Mouse (Mus musculus): ENCODE measurements around the gene Smarcc1.
"Not testable (repeated sequence)": the region's sequence is repeated elsewhere in the genome, so short reads cannot be mapped to it uniquely, and the experiment has no call there.

The Smarcc1 gene

GRCm38 (mm10) chr9:110132201-110132605 lies 14.7 kb downstream of the Smarcc1 start:
- DNase-seq = peak; percentile 21 to 75

- no peak for DNase-seq
These were observed 15.4 kb downstream of the Smarcc1 start for GRCm38 (mm10) chr9:110132921-110133320.

- DNase-seq = peak in 1 of 2 experiments; percentile 15
These were observed 16.7 kb downstream of the Smarcc1 start for GRCm38 (mm10) chr9:110134176-110134575.

GRCm38 (mm10) chr9:110139119-110139518 lies 21.6 kb downstream of the Smarcc1 start:
- no peak for DNase-seq

GRCm38 (mm10) chr9:110142097-110142496 lies 24.6 kb downstream of the Smarcc1 start:
- DNase-seq = no peak

GRCm38 (mm10) chr9:110148598-110148997 lies 31.1 kb downstream of the Smarcc1 start:
- DNase-seq = no peak

GRCm38 (mm10) chr9:110159036-110159435 lies 41.5 kb downstream of the Smarcc1 start:
- peak in 1 of 2 experiments; percentile 11 for DNase-seq

- DNase-seq = not testable (repeated sequence)
These were observed 43.0 kb downstream of the Smarcc1 start for GRCm38 (mm10) chr9:110160486-110160885.

GRCm38 (mm10) chr9:110162441-110162840 lies 44.9 kb downstream of the Smarcc1 start:
- no peak for DNase-seq

- DNase-seq = no peak
These were observed 45.6 kb downstream of the Smarcc1 start for GRCm38 (mm10) chr9:110163071-110163470.

- DNase-seq = no peak
These were observed 53.4 kb downstream of the Smarcc1 start for GRCm38 (mm10) chr9:110170858-110171257.

- DNase-seq = no peak
These were observed 82.4 kb downstream of the Smarcc1 start for GRCm38 (mm10) chr9:110199870-110200269.

- DNase-seq = no peak
These were observed 88.3 kb downstream of the Smarcc1 start for GRCm38 (mm10) chr9:110205526-110206404.

- DNase-seq = no peak
These were observed 88.9 kb downstream of the Smarcc1 start for GRCm38 (mm10) chr9:110206437-110206836.

GRCm38 (mm10) chr9:110208265-110208664 lies 90.8 kb downstream of the Smarcc1 start:
- DNase-seq = no peak

- DNase-seq = no peak
These were observed 91.5 kb downstream of the Smarcc1 start for GRCm38 (mm10) chr9:110208967-110209366.

GRCm38 (mm10) chr9:110224273-110224672 lies 106.8 kb downstream of the Smarcc1 start:
- DNase-seq = no peak

GRCm38 (mm10) chr9:110226191-110226590 lies 108.7 kb downstream of the Smarcc1 start:
- DNase-seq = no peak

- DNase-seq = no peak
These were observed 111.2 kb downstream of the Smarcc1 start for GRCm38 (mm10) chr9:110228671-110229070.

GRCm38 (mm10) chr9:110229112-110229511 lies 111.6 kb downstream of the Smarcc1 start:
- no peak for DNase-seq

- no peak for DNase-seq
These were observed 112.2 kb downstream of the Smarcc1 start for GRCm38 (mm10) chr9:110229566-110230248.

GRCm38 (mm10) chr9:110230395-110231071 lies 113.0 kb downstream of the Smarcc1 start:
- no peak for DNase-seq

- no peak for DNase-seq
These were observed 117.5 kb downstream of the Smarcc1 start for GRCm38 (mm10) chr9:110234962-110235361.
